Mouse (Mus musculus) lung, embryonic 16.5 days (tissue): ENCODE measurements around the gene Prickle3. TPM values are rescaled to one million over a fixed set of nuclear protein-coding genes. Genes with fewer than 3 reads are reported as not detected.
A peak's percentile ranks its signal among the peaks of the same experiment; 100 is the strongest.
"Not testable (repeated sequence)": the region's sequence is repeated elsewhere in the genome, so short reads cannot be mapped to it uniquely, and the experiment has no call there.

Experiments used
- ATAC-seq: fragments of 200-750 bp; cut with Nextera tagmentation; 2 replicates; pipeline ENCODE4 v1.8.0; 2017; ENCODE audit warnings: low read depth, mild to moderate bottlenecking, moderate library complexity
- H3K27ac ChIP-seq: fragments of 300-500 bp; sonication (generic); 2 replicates; pipeline ENCODE4 v1.5.1; 2014; ENCODE audit warnings: mild to moderate bottlenecking, control low read depth, low read length
- H3K27me3 ChIP-seq: fragments of 300-500 bp; sonication (generic); 2 replicates; pipeline ENCODE4 v1.6.1; 2014; ENCODE audit warnings: low read depth, low read length, mixed read lengths; ENCODE audit not compliant: control insufficient read depth, insufficient read depth
- H3K36me3 ChIP-seq: fragments of 300-500 bp; sonication (generic); 2 replicates; pipeline ENCODE4 v1.6.1; 2014; ENCODE audit warnings: low read length; ENCODE audit not compliant: control insufficient read depth, insufficient read depth
- H3K4me1 ChIP-seq: fragments of 300-500 bp; sonication (generic); replicated peaks from 2 replicates; pipeline ENCODE4 v1.6.1; 2014; ENCODE audit warnings: low read length, mixed read lengths; ENCODE audit not compliant: control insufficient read depth, insufficient read depth
- H3K4me2 ChIP-seq: fragments of 300-500 bp; sonication (generic); 2 replicates; pipeline ENCODE4 v1.6.1; 2014; ENCODE audit warnings: low read depth, low read length, control low read depth
- H3K4me3 ChIP-seq: fragments of 300-500 bp; sonication (generic); 2 replicates; pipeline ENCODE4 v1.5.1; 2014; ENCODE audit warnings: mild to moderate bottlenecking, low read length, control low read depth
- H3K9ac ChIP-seq: fragments of 300-500 bp; sonication (generic); 2 replicates; pipeline ENCODE4 v1.6.1; 2014; ENCODE audit warnings: low read length, control low read depth
- H3K9me3 ChIP-seq: fragments of 300-500 bp; sonication (generic); 2 replicates; pipeline ENCODE4 v1.6.1; 2016; ENCODE audit warnings: low read length; ENCODE audit not compliant: control insufficient read depth
- WGBS: fragments of 180-500 bp; shearing (Covaris S2); extraction: QIAGEN DNeasy Blood & Tissue Kit; methylation state at CpG from one replicate; pipeline ENCODE4 v1.1.7; 2014; 5-methylcytosine and 5-hydroxymethylcytosine counted together
- polyA plus RNA-seq: library from polyadenylated mRNA; unstranded; fragments of >200 nt; fragmentation: Nextera tagmentation; extraction: Ambion mirVana; gene quantifications from 2 replicates; pipeline ENCODE4 v1.2.1, GENCODE M21; 2015

The Prickle3 gene
- polyA plus RNA-seq, 1 experiment from 2014 or later = 11.5 TPM

- no peaks in the 10 kb centered on the region for H3K36me3 ChIP-seq
- H3K27ac ChIP-seq = 0 out of 2 replicates have a peak overlapping the region, but pooled peaks have one; percentile 27
- no peaks in the 10 kb centered on the region for H3K9me3 ChIP-seq
- WGBS = 15% methylated on average over 27 of the region's 27 CpGs
- H3K9ac ChIP-seq = peak overlapping the region; percentile 59
- H3K4me2 ChIP-seq = peak overlapping the region; percentile 56
- H3K27me3 ChIP-seq = no peaks in the 10 kb centered on the region
- ATAC-seq = peak; percentile 98
- no peaks in the 10 kb centered on the region for H3K4me1 ChIP-seq
- peak overlapping the region; percentile 37 for H3K4me3 ChIP-seq
Measured at GRCm38 (mm10) chrX:7679405-7680056, 22.5 kb downstream of the Prickle3 start.

- Histone ChIP-seq H3K27ac (no peak overlapping the region), H3K27me3 (no peaks in the 10 kb centered on the region), H3K4me2 (peak overlapping the region; percentile 56), H3K4me3 (peak overlapping the region; percentile 37), H3K36me3 (no peaks in the 10 kb centered on the region), H3K4me1 (no peaks in the 10 kb centered on the region), H3K9ac (peak overlapping the region; percentile 59), H3K9me3 (no peaks in the 10 kb centered on the region)
- ATAC-seq = no peak
- 28% methylated on average over 10 of the region's 12 CpGs for WGBS
Measured at GRCm38 (mm10) chrX:7680057-7680412, 23.0 kb downstream of the Prickle3 start.

DNA sequence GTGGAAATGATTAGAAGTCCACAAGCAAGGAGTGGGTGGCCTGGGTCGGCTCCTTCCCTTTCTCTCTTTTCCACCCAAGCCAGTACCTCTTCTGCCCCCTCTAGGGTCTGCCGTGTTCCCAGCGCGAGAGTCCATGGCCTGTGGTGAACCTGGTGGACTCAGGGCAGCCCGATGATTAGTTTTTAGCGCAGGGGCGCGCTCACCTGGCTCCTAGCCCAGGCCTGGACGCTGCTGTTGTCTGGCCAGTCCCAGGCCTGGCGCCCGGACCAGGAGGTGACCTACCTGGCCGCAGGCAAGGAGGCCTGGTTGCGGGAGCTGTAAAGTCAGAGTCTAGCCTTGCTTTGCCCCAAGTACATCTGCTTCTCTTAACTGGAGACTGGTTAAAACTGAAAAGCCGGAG is 23.8 kb downstream of the Prickle3 start, which contains the start of gene Magix:
TSS of gene Magix (minus strand) at position 388 of the 400 bp plus-strand sequence.
- Histone ChIP-seq H3K27ac (no peak within 1 kb of the TSS), H3K4me3 (peak within 1 kb of the TSS; percentile 37), H3K9me3 (no peaks in the 10 kb centered on the region), H3K4me2 (peak within 1 kb of the TSS; percentile 56), H3K27me3 (no peaks in the 10 kb centered on the region), H3K36me3 (no peaks in the 10 kb centered on the region), H3K4me1 (no peaks in the 10 kb centered on the region), H3K9ac (peak within 1 kb of the TSS; percentile 59)
- no peak for ATAC-seq
- WGBS = 58% methylated on average over 14 of the region's 14 CpGs

GRCm38 (mm10) chrX:7688321-7688720 is 31.3 kb downstream of the Prickle3 start:
- Histone ChIP-seq H3K36me3 (no peaks in the 10 kb centered on the region), H3K4me1 (no peaks in the 10 kb centered on the region), H3K27me3 (no peaks in the 10 kb centered on the region), H3K9ac (no peak overlapping the region), H3K4me2 (no peak overlapping the region), H3K9me3 (no peaks in the 10 kb centered on the region), H3K27ac (no peak overlapping the region), H3K4me3 (no peak overlapping the region)
- no peak for ATAC-seq
- WGBS = 84% methylated on average over 2 of the region's 2 CpGs

DNA sequence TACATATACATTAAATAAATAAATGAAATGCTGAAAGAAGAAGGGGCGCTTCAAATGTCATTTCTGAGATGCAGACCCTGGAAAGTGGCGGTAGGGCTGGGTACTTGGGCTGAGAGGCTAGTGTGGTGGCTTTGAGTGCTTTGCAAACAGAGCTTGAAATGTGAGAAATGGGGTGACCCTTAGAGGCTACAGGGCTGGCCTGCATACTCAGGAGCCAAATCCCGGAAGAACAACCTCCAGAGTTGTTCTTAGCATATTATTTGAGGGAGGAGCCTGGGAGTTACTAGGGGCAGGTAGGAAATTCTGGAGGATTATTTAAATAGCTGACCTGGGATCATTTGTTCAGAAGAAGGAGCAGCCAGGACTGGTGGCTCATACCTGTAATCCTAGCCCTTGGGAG is 33.4 kb downstream of the Prickle3 start:
- Histone ChIP-seq H3K4me3 (no peak overlapping the region), H3K9me3 (no peaks in the 10 kb centered on the region), H3K4me2 (no peak overlapping the region), H3K4me1 (no peaks in the 10 kb centered on the region), H3K9ac (no peak overlapping the region), H3K36me3 (no peaks in the 10 kb centered on the region), H3K27me3 (no peaks in the 10 kb centered on the region), H3K27ac (peak overlapping the region; percentile 57; the same call in 1 of the 2 replicates)
- WGBS = 30% methylated on average over 3 of the region's 3 CpGs
- peak; percentile 90 for ATAC-seq

DNA sequence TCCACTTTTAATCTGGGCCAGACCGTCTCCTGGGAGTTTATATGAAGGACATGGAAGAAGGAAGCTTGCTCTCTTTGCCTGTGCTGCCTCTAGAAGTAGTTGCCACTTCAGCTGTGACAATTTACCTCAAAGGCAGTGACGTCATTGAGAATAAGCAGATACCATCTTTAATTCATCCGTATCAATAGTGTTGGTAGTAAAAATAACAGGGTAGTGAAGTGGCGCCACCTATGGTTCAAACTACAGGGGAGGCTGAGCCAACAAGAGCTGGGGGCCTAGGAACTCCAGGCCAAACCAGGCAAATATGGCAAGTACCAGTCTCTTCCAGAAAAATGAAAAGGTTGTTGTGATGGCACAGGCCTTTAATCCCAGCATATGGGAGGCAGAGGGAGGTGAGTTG is 35.8 kb downstream of the Prickle3 start:
- Histone ChIP-seq H3K36me3 (no peaks in the 10 kb centered on the region), H3K27me3 (no peaks in the 10 kb centered on the region), H3K4me3 (no peak overlapping the region), H3K9ac (no peak overlapping the region), H3K4me2 (no peak overlapping the region), H3K27ac (no peak overlapping the region), H3K4me1 (no peaks in the 10 kb centered on the region), H3K9me3 (no peaks in the 10 kb centered on the region)
- ATAC-seq = no peak
- WGBS = 29% methylated on average over 4 of the region's 4 CpGs

GRCm38 (mm10) chrX:7696520-7696919 is 39.5 kb downstream of the Prickle3 start:
- peak; percentile 8 for ATAC-seq
- Histone ChIP-seq H3K27me3 (no peaks in the 10 kb centered on the region), H3K4me3 (peak overlapping the region; percentile 31), H3K36me3 (peaks cover 2% of the 10 kb centered on the region), H3K9me3 (no peaks in the 10 kb centered on the region), H3K9ac (peak overlapping the region; percentile 28; the same call in 1 of the 2 replicates), H3K4me1 (no peaks in the 10 kb centered on the region; the same call in 1 of the 2 replicates), H3K27ac (no peak overlapping the region), H3K4me2 (peak overlapping the region; percentile 40; the same call in 1 of the 2 replicates)
- WGBS = 26% methylated on average over 6 of the region's 6 CpGs

GRCm38 (mm10) chrX:7696954-7697381 is 39.9 kb downstream of the Prickle3 start, which contains the start of gene Gpkow:
Gpkow (plus strand) TSS chrX:7697131.
- H3K36me3 ChIP-seq = peaks cover 2% of the 10 kb centered on the region
- WGBS = 6% methylated on average over 33 of the region's 33 CpGs

GRCm38 (mm10) chrX:7713764-7714134 is 56.7 kb downstream of the Prickle3 start:
- not testable (repeated sequence) for H3K9me3 ChIP-seq, H3K27me3 ChIP-seq, H3K36me3 ChIP-seq, H3K4me1 ChIP-seq
- peak overlapping the region; percentile 45 for H3K4me3 ChIP-seq
- H3K4me2 ChIP-seq = peak overlapping the region; percentile 51
- peak overlapping the region; percentile 56 for H3K9ac ChIP-seq
- peak; percentile 18; the same call in 1 of the 2 replicates for ATAC-seq
- 24% methylated on average over 5 of the region's 12 CpGs for WGBS
- 0 out of 2 replicates have a peak overlapping the region, but pooled peaks have one; percentile 43 for H3K27ac ChIP-seq

More at GRCm38 (mm10) chrX:7696954-7697381, 39.9 kb downstream of the Prickle3 start, which contains the start of gene Gpkow:
- H3K9ac ChIP-seq = peak within 1 kb of the TSS; percentile 73
- H3K9me3 ChIP-seq = no peaks in the 10 kb centered on the region
- H3K4me3 ChIP-seq = peak within 1 kb of the TSS; percentile 67
- ATAC-seq = peak; percentile 96
- peak within 1 kb of the TSS; percentile 17; the same call in 1 of the 2 replicates for H3K27ac ChIP-seq
- no peaks in the 10 kb centered on the region; the same call in 1 of the 2 replicates for H3K4me1 ChIP-seq
- H3K4me2 ChIP-seq = peak within 1 kb of the TSS; percentile 61
- H3K27me3 ChIP-seq = no peaks in the 10 kb centered on the region
